Mouse (Mus musculus): ENCODE results near the gene Omp. TPM values are rescaled to one million over a fixed set of nuclear protein-coding genes. Genes with fewer than 3 reads are reported as not detected.
A peak's percentile ranks its signal among the peaks of the same experiment; 100 is the strongest.

Omp gene
- polyA plus RNA-seq, 1 experiment from 2014 or later = 0.33 TPM

DNA sequence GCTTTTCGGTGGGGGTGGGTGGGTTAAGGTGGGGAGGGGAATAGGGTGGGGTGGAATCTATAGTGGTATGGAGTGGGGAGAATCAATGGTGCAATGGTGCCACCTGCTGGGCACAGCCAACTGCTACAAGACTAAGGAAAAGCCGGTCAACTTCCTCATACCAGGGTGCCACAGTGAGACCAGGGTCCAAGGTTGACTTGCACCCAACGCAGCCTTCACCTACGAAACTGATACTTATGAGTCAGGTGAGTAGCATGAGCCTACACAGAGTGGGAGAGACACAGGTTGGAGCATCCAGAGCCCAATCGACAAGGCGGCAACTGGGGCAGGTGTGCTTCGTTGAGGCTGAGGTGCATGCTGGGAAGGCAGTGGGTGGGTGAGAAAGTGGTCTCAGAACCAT, 25.0 kb downstream of the Omp start:
- H3K36me3 ChIP-seq (ENCODE audit: control insufficient read depth, insufficient read depth, low read length) = no peaks in the 10 kb centered on the region
- H3K4me2 ChIP-seq (replicated peaks; ENCODE audit: low read depth, low read length) = peak overlapping the region; percentile 36
- H3K27ac ChIP-seq (ENCODE audit: low read length) = no peak overlapping the region
- peaks cover 4% of the 10 kb centered on the region; the same call in 1 of the 2 replicates for H3K4me1 ChIP-seq (ENCODE audit: control insufficient read depth, insufficient read depth, low read length)
- no peaks in the 10 kb centered on the region for H3K27me3 ChIP-seq (ENCODE audit: control insufficient read depth, insufficient read depth, low read length)
- peak; percentile 75 for ATAC-seq (ENCODE audit: insufficient number of reproducible peaks, insufficient read depth, low FRiP score, low read depth)
- H3K4me3 ChIP-seq (ENCODE audit: low read depth, low read length) = no peak overlapping the region
- H3K9ac ChIP-seq (replicated peaks; ENCODE audit: low read depth, low read length) = no peak overlapping the region
- no peaks in the 10 kb centered on the region for H3K9me3 ChIP-seq (ENCODE audit: control insufficient read depth, low read depth, low read length)
- 13% methylated on average over 7 of the region's 7 CpGs for WGBS

DNA sequence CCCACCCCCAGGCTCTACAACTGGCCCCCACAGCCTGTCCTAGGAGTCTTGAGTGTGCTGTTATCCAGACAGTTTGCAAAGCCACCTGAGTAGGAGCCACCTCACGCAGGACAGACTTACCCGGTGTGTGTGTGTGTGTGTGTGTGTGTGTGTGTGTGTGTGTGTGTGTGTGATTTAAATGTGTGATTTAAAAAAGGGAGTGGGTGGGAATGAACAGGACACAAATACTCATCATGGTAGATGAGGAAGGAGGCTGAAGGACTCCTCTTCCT, 25.4 kb downstream of the Omp start:
- no peak overlapping the region for H3K27ac ChIP-seq (ENCODE audit: low read length)
- no peaks in the 10 kb centered on the region for H3K27me3 ChIP-seq (ENCODE audit: control insufficient read depth, insufficient read depth, low read length)
- H3K36me3 ChIP-seq (ENCODE audit: control insufficient read depth, insufficient read depth, low read length) = no peaks in the 10 kb centered on the region
- no peak for ATAC-seq (ENCODE audit: insufficient number of reproducible peaks, insufficient read depth, low FRiP score, low read depth)
- H3K4me3 ChIP-seq (ENCODE audit: low read depth, low read length) = no peak overlapping the region
- H3K4me2 ChIP-seq (replicated peaks; ENCODE audit: low read depth, low read length) = no peak overlapping the region
- peaks cover 4% of the 10 kb centered on the region; the same call in 1 of the 2 replicates for H3K4me1 ChIP-seq (ENCODE audit: control insufficient read depth, insufficient read depth, low read length)
- WGBS = 81% methylated on average over 2 of the region's 2 CpGs
- H3K9ac ChIP-seq (replicated peaks; ENCODE audit: low read depth, low read length) = no peak overlapping the region
- H3K9me3 ChIP-seq (ENCODE audit: control insufficient read depth, low read depth, low read length) = no peaks in the 10 kb centered on the region

DNA sequence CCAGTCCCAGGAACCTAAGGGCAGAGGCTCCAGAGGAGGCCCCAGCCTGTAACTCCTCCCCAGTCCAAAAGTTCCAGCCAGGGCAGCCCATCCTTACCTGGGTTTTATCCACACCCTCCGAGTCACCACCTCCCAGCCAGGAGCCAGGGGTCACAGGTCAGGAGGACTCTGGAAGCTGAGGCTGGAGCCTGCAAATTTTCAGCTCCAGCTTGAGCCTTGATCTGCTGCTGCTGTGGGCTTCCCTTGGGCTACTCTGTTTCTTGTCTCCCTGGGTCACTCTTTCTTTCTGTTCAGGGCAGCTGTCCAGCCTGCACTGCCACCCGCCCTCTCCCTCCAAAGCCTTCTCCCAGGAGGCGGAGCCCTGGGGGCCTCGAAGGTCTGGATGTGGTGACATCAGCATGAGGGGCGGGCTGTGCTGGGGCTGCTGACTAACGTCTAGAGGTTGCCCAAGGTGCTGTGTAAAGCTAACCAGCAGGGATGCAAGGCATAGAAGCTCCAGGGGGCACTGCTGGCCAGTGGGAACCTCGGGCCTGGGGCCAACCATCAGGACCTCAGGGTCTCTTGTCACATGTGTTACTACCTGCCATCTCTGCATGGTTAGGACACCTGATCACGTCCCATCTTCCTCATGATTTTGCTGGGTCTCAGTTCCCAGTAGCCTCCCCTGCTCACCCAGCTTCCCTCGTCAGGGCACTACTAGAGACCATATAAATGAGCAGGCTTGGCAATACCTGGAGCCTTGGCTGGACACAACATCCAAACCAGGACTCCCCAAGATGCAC, 25.9 kb downstream of the Omp start, which contains the start of gene Myo7a:
Myo7a (minus strand) TSS at position 346 of the 782 bp plus-strand sequence.
- Histone ChIP-seq H3K9ac (replicated peaks; ENCODE audit: low read depth, low read length) (no peak within 1 kb of the TSS), H3K4me3 (ENCODE audit: low read depth, low read length) (no peak within 1 kb of the TSS), H3K4me2 (replicated peaks; ENCODE audit: low read depth, low read length) (peak within 1 kb of the TSS; percentile 36), H3K27me3 (ENCODE audit: control insufficient read depth, insufficient read depth, low read length) (no peaks in the 10 kb centered on the region), H3K4me1 (ENCODE audit: control insufficient read depth, insufficient read depth, low read length) (peaks cover 4% of the 10 kb centered on the region; the same call in 1 of the 2 replicates), H3K36me3 (ENCODE audit: control insufficient read depth, insufficient read depth, low read length) (no peaks in the 10 kb centered on the region), H3K9me3 (ENCODE audit: control insufficient read depth, low read depth, low read length) (no peaks in the 10 kb centered on the region), H3K27ac (ENCODE audit: low read length) (no peak within 1 kb of the TSS)
- WGBS = 33% methylated on average over 9 of the region's 9 CpGs
- ATAC-seq (ENCODE audit: insufficient number of reproducible peaks, insufficient read depth, low FRiP score, low read depth) = peak; percentile 26; the same call in 1 of the 2 replicates

DNA sequence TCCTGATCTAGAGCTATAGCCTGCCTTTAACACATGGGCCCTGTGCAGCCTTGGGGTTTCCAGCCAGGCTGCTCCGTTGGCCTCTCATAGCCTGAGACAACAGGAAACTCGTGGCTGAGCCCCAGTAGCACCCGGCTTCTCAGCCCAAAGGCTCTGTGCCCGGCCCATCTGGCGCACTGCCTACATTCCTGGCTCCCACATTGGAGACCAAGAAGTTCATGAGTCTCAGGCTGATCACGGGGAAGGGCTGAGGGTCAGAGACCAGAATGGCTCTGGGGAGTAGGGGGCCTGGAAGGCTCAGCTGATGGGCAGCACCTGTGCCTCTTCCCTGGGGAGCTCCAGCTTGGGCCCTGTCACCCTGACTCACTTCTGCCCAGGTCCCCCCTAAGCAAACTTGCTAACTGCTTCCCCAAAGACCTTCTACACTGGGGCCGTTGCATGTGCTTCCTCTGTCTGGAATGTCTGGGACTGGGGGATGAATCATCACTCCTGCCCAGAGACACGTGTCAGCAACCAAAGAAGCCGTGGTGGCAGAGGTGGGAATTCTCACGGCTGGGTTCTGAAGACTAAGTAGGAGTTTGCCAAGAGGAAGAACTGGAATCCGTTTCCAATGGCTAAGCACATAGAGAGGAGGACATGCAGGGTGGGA, 28.2 kb downstream of the Omp start:
- no peaks in the 10 kb centered on the region for H3K27me3 ChIP-seq (ENCODE audit: control insufficient read depth, insufficient read depth, low read length)
- no peak overlapping the region for H3K4me2 ChIP-seq (replicated peaks; ENCODE audit: low read depth, low read length)
- ATAC-seq (ENCODE audit: insufficient number of reproducible peaks, insufficient read depth, low FRiP score, low read depth) = no peak
- no peaks in the 10 kb centered on the region for H3K9me3 ChIP-seq (ENCODE audit: control insufficient read depth, low read depth, low read length)
- WGBS = 47% methylated on average over 11 of the region's 11 CpGs
- no peak overlapping the region for H3K9ac ChIP-seq (replicated peaks; ENCODE audit: low read depth, low read length)
- H3K4me1 ChIP-seq (ENCODE audit: control insufficient read depth, insufficient read depth, low read length) = peaks cover 4% of the 10 kb centered on the region; the same call in 1 of the 2 replicates
- H3K36me3 ChIP-seq (ENCODE audit: control insufficient read depth, insufficient read depth, low read length) = no peaks in the 10 kb centered on the region
- no peak overlapping the region for H3K4me3 ChIP-seq (ENCODE audit: low read depth, low read length)
- no peak overlapping the region for H3K27ac ChIP-seq (ENCODE audit: low read length)

DNA sequence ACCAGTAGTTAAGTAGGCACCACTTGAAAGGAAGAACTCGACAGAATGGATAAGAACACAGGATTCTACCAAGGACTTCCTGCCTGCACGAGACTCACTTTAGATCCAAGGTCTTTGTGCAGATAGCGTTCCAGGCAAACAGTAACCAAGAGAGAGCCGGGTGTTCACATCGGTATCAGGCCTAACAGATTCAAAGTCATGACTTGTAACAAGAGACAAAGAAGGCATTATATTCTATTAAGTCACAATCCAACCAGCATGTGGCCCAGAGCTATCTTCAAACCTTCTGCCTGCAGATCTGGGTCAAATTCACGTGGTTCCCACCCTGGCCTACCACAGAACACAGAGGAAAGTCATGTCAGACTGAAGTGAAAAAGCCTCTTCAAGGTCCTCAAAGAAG, 30.6 kb downstream of the Omp start:
- Histone ChIP-seq H3K27ac (ENCODE audit: low read length) (no peak overlapping the region), H3K4me2 (replicated peaks; ENCODE audit: low read depth, low read length) (no peak overlapping the region), H3K27me3 (ENCODE audit: control insufficient read depth, insufficient read depth, low read length) (no peaks in the 10 kb centered on the region), H3K4me3 (ENCODE audit: low read depth, low read length) (no peak overlapping the region), H3K4me1 (ENCODE audit: control insufficient read depth, insufficient read depth, low read length) (peaks cover 9% of the 10 kb centered on the region; the same call in 1 of the 2 replicates), H3K9ac (replicated peaks; ENCODE audit: low read depth, low read length) (no peak overlapping the region), H3K9me3 (ENCODE audit: control insufficient read depth, low read depth, low read length) (no peaks in the 10 kb centered on the region), H3K36me3 (ENCODE audit: control insufficient read depth, insufficient read depth, low read length) (no peaks in the 10 kb centered on the region)
- no peak for ATAC-seq (ENCODE audit: insufficient number of reproducible peaks, insufficient read depth, low FRiP score, low read depth)
- 68% methylated on average over 6 of the region's 6 CpGs for WGBS

DNA sequence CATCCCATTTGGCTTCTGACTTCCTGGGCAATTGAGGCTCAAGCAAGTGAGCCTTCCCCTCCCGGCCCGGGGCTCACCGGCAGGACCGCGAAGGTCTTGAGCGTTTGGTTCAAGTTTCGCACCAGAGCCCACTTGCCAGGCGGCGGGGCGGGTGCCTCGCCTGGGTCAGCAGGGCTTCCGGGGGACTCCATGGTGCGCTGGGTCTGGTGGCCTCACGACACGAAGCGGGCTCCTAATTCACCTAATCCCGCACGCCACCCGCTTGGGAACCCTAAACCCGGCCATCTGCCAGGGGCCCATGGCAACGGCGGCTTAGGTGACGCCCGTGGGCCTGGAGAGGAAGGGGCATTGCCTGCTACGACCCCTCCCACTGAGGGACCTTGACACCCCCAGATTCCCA, 34.1 kb downstream of the Omp start:
- peaks cover 5% of the 10 kb centered on the region; the same call in 1 of the 2 replicates for H3K4me1 ChIP-seq (ENCODE audit: control insufficient read depth, insufficient read depth, low read length)
- ATAC-seq (ENCODE audit: insufficient number of reproducible peaks, insufficient read depth, low FRiP score, low read depth) = no peak
- no peak overlapping the region for H3K27ac ChIP-seq (ENCODE audit: low read length)
- 3% methylated on average over 25 of the region's 25 CpGs for WGBS
- H3K4me3 ChIP-seq (ENCODE audit: low read depth, low read length) = peak overlapping the region; percentile 21
- no peak overlapping the region for H3K9ac ChIP-seq (replicated peaks; ENCODE audit: low read depth, low read length)
- H3K4me2 ChIP-seq (replicated peaks; ENCODE audit: low read depth, low read length) = peak overlapping the region; percentile 42
- H3K36me3 ChIP-seq (ENCODE audit: control insufficient read depth, insufficient read depth, low read length) = no peaks in the 10 kb centered on the region
- no peaks in the 10 kb centered on the region for H3K27me3 ChIP-seq (ENCODE audit: control insufficient read depth, insufficient read depth, low read length)
- H3K9me3 ChIP-seq (ENCODE audit: control insufficient read depth, low read depth, low read length) = no peaks in the 10 kb centered on the region

DNA sequence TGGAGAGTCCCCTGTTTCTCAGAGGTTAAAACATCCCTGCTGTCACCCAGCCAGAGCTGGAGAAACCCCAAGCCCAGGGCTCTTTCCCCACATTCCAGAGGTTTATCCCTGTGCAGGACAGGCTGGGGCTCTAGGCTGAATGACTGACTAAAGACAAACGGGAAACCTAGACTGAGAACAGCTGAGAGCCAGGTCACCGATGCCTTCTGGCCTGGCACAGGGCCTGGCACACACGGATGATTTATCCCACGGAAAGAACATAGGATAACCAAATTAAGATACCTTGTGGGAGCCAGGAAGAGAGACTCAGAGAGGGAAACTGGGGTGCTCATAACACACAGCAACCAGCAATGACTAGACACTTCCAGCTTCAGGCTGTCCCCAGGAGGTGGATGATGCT, 35.5 kb downstream of the Omp start:
- Histone ChIP-seq H3K27me3 (ENCODE audit: control insufficient read depth, insufficient read depth, low read length) (no peaks in the 10 kb centered on the region), H3K27ac (ENCODE audit: low read length) (no peak overlapping the region), H3K4me1 (ENCODE audit: control insufficient read depth, insufficient read depth, low read length) (peaks cover 5% of the 10 kb centered on the region; the same call in 1 of the 2 replicates), H3K4me2 (replicated peaks; ENCODE audit: low read depth, low read length) (no peak overlapping the region), H3K9ac (replicated peaks; ENCODE audit: low read depth, low read length) (no peak overlapping the region), H3K4me3 (ENCODE audit: low read depth, low read length) (no peak overlapping the region), H3K36me3 (ENCODE audit: control insufficient read depth, insufficient read depth, low read length) (no peaks in the 10 kb centered on the region), H3K9me3 (ENCODE audit: control insufficient read depth, low read depth, low read length) (no peaks in the 10 kb centered on the region)
- 78% methylated on average over 4 of the region's 4 CpGs for WGBS
- no peak for ATAC-seq (ENCODE audit: insufficient number of reproducible peaks, insufficient read depth, low FRiP score, low read depth)

DNA sequence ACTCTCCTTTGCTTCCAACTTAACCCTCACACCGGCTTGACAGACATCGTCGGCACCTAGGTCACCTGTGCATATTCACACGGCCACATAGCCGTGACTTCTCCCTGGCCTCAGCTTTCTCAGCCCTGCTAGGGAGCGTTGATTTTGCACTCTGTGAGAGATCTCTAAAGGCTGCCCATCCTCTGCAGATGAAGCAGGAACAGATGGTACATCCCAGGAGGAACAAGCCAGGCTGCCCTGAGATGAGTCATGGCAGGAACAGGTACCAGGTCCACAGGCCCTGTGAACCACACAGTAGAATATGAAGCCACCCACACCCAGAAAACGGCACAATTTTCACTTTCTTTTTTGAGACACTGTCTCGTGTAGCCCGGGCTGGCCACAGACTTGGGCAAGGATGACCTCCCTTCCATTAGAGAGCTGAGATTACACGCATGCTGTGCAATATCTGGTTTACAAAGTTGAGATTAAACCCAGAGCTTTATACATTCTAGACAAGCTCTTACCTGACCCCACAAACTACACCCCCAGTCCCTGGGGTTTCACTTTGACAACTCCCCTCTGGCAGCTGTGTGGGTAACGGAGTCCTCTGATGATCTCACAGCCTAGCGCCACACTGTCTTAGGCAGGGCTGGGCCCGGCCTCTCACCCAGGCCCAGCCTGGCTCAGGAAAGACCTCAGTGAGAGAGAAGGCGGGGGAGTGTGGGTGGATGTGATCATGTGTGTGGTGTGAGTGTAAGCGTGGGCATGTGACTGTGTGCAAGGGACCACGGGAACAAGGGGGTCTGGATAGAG, 36.5 kb downstream of the Omp start:
- ATAC-seq (ENCODE audit: insufficient number of reproducible peaks, insufficient read depth, low FRiP score, low read depth) = no peak
- H3K36me3 ChIP-seq (ENCODE audit: control insufficient read depth, insufficient read depth, low read length) = no peaks in the 10 kb centered on the region
- WGBS = 81% methylated on average over 16 of the region's 16 CpGs

More for the DNA sequence above, 36.5 kb downstream of the Omp start:
- no peak overlapping the region for H3K27ac ChIP-seq (ENCODE audit: low read length)
- H3K9me3 ChIP-seq (ENCODE audit: control insufficient read depth, low read depth, low read length) = no peaks in the 10 kb centered on the region
- peaks cover 5% of the 10 kb centered on the region; the same call in 1 of the 2 replicates for H3K4me1 ChIP-seq (ENCODE audit: control insufficient read depth, insufficient read depth, low read length)
- no peak overlapping the region for H3K4me3 ChIP-seq (ENCODE audit: low read depth, low read length)
- H3K9ac ChIP-seq (replicated peaks; ENCODE audit: low read depth, low read length) = no peak overlapping the region
- no peak overlapping the region for H3K4me2 ChIP-seq (replicated peaks; ENCODE audit: low read depth, low read length)
- H3K27me3 ChIP-seq (ENCODE audit: control insufficient read depth, insufficient read depth, low read length) = no peaks in the 10 kb centered on the region

Measured in stomach, embryonic 14.5 days (tissue).